Mouse (Mus musculus): ENCODE measurements around the gene Slc30a6.
"Not testable (repeated sequence)": the region's sequence is repeated elsewhere in the genome, so short reads cannot be mapped to it uniquely, and the experiment has no call there.

Slc30a6 gene

GRCm38 (mm10) chr17:74449776-74450175, 54.4 kb downstream of the Slc30a6 start:
- no peak for DNase-seq (ENCODE audit: low spot score)

DNA sequence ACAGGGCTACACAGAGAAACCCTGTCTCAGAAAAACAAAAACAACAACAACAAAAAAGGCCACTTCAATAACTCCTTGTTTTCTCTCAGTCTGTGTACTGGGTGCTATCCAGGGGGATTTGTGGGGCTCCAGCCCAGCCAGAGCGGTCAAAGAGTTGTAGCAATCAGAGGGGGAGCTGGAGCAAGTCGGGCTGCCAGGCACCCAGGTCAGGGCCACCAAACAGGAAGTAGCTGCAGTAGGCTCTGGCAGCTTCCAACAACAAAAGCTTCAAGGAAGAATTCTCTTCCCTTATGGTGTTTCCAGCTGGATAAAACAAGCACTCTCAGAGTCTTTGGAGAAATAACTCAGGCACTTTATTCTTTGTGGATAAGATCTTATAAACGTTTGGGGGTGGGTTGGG, 58.5 kb downstream of the Slc30a6 start:
- no peak for DNase-seq (ENCODE audit: low spot score)

GRCm38 (mm10) chr17:74454660-74455059, 59.3 kb downstream of the Slc30a6 start:
- DNase-seq (ENCODE audit: low spot score), result no peak

- DNase-seq (ENCODE audit: low spot score), result no peak
Observed at GRCm38 (mm10) chr17:74455426-74455825, 60.0 kb downstream of the Slc30a6 start.

DNA sequence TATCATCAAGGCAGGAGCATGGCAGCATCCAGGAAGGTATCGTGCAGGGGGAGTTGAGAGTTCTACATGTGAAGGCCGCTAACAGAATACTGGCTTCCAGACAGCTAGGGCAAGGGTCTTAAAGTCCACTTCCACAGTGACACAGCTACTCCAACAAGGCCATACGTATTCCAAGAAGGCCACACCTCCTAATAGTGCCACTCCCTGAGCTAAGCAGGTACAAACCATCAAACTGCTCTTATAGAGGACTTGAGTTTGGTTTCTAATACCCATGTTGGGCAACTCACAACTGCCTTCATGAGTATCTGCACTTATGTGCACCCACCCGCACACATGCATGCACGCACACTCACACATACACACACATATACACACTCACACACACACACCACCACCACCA, 61.4 kb downstream of the Slc30a6 start:
- no peak for DNase-seq (ENCODE audit: low spot score)

DNA sequence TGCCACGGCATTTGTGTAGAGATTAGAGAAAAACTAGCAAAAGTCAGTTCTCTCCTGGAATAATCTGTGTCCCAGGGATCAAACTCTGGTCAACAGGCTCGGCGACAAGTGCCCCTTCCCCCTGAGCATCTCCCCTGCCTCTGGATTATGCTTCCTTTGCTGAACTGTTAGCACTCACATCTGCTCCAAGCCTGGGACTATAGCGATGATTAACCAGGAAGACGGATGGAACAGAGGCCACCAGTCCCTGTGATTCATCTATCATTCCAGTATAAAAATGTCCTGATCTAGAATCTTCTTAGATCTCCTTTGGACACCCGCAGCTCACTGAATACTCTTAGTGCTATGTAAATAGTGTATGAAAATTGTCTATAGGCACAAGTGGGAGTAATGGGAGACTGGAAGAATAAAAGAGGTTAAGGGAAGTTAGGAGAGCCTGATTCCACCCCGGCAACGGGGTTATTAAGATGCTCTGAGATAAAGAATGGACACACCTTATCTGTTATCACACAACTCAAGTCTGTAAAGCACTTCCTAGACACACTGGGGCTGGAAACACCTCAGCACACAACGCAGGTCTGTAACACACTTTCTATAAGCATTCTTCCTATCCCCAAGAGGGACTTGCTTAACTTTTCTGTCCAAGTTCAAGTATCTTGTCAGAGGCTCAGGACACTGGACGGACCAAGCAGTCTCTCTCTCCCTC, 62.7 kb downstream of the Slc30a6 start:
- DNase-seq (ENCODE audit: low spot score), result no peak

GRCm38 (mm10) chr17:74458711-74459408, 63.5 kb downstream of the Slc30a6 start, which contains the start of gene Nlrc4:
Gene Nlrc4, minus strand, starts transcription at chr17:74459142.
- peak; percentile 7 for DNase-seq (ENCODE audit: low spot score)

GRCm38 (mm10) chr17:74463510-74463909, 68.1 kb downstream of the Slc30a6 start:
- DNase-seq (ENCODE audit: low spot score), result no peak

DNA sequence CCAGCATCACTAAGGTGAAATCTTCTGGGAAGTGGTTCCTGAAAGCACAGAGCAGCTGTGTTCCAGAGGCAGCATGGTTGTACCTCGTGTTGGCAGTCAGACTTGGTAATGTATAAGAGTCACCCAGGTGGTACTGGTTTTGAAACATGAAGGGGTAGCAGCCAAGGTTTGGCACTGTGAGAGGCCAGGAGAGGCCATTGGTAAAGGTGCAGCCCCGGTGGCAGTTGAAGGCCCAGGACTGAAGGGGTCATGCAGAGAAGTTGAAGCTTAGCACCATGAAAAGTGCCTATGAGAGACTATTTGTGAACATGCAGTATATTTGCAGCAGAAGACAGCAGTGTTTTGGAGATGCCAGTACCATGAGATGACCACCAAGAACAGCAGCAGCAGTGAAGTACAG, 72.6 kb downstream of the Slc30a6 start:
- not testable (repeated sequence) for DNase-seq (ENCODE audit: low spot score)

DNA sequence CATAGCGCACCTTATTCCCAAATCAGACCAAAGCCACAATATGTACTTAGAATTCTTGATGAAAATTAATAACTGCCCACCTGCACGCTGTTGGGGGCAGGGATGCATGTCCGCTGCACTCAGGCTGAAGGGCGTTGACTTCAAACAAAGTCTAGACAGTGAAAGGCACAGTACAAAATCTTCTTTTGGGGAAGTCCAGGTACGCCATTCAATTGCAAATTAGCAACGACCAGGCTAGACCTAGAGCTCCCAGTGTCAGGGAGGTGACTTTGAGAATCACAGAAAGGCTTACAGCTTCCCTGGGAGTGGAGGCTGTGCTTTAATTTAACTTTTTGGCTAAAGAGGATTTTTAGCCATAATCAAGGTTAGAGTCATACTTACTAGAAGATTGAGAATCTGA, 74.7 kb downstream of the Slc30a6 start:
- DNase-seq (ENCODE audit: low spot score), result not testable (repeated sequence)
